Mouse (Mus musculus): ENCODE measurements at regions not wholly inside any gene's neighbourhood (a gene's known extent, or its start where the extent isn't known, plus 50 kb on each side); places are given as distances from the start of the nearest gene placed in this dataset.

GRCm38 (mm10) chr14:54098122-54098775 is 155.7 kb downstream of the Dad1 start:
- DNase-seq (ENCODE audit: low spot score): no peak

DNA sequence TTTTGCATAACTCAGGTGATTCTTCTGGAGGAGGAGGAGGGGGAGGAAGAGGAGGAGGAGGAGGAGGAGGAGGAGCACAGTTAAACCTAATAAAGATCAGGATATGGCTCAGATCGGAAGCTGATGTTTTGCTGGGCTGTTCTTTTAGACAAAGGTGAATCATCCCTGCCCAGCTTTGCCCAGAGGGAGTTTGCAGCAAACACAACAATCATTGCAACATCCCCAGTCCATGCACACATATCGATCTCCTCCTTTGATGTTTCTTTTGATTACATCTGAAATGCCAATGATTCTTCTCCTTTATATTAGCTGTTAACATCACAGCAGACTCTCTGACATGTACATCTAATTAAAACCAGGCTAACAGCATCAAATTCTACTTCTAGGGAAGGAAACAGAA is 156.9 kb downstream of the Dad1 start:
- no peak for DNase-seq (ENCODE audit: low spot score)

GRCm38 (mm10) chr14:54092444-54092843 is 161.5 kb downstream of the Dad1 start:
- DNase-seq (ENCODE audit: low spot score): no peak

- no peak for DNase-seq (ENCODE audit: low spot score)
Measured at GRCm38 (mm10) chr14:54086660-54087059, 167.2 kb downstream of the Dad1 start.

DNA sequence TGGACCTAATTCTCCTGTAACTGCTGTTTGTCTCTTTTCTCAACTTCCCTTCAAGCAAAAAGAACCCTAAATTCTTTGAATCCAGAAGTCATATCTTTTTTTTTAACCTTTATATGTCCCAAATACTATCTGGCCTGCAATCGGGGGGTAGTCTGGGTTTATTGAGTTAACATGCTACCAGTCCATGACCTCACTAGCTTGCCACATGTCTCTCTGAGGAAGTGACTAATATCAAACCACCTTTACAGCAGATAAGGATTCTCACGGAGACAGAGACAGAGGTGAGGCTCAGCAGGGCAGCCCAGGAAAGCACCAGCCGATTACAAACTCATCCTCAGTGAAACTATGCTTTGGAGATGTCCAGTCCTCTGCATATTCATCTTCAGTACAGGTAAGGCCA is 179.2 kb downstream of the Dad1 start:
- DNase-seq (ENCODE audit: low spot score): no peak

DNA sequence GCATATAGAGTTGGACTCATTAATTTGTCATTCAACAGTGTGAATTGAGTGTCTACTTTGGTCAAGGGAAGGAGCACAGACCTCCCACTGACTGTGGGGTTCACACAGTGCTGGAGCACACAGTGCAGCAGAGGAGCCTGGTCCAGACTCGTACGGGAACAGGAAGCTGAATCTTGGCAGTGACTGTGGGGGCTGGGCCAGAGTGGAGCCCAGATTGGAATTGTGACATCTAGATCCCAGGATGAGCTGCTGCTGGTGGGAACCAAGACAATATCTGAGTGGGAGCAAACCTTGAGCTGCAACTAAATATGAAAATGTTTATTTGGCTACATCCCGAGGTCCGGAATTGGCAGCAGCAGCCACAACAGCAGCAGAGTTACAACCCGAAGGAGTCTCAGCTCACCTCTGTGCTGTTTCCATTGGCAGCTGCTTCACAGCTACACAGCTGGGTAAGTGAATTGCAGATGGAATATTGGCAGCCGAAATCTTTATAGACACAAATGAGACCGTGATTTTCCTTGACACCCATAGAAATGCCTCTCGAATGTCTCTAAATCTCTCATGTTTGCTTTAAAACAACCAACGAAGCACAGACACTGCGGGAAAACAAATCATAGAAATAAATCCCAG is 181.5 kb downstream of the Dad1 start:
- no peak for DNase-seq (ENCODE audit: low spot score)

GRCm38 (mm10) chr14:54070240-54070639 is 183.7 kb downstream of the Dad1 start:
- no peak for DNase-seq (ENCODE audit: low spot score)

- no peak for DNase-seq (ENCODE audit: low spot score)
Measured at GRCm38 (mm10) chr14:54068684-54069083, 185.2 kb downstream of the Dad1 start.

DNA sequence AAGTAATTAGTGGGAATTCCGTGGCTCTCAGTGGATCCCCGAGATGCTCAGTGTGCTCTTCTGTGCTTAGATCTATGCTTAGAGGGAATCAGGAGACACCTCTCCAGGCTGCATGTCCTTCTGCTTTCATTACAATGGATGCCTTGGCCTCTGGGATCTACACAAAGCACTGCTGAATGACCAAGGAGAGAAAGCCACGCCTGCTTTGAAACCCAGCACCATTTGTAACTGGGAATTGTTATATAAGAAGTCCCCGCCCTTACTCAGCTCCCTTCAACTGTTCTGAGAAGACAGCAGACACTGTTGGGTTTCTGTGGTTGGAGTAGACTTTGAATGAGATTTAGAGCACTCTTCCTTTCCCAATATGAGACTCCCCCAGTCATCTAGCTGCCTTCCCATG is 188.4 kb downstream of the Dad1 start:
- no peak for DNase-seq (ENCODE audit: low spot score)

GRCm38 (mm10) chr14:54064541-54065402 is 189.1 kb downstream of the Dad1 start:
- DNase-seq (ENCODE audit: low spot score): peak; percentile 91

DNA sequence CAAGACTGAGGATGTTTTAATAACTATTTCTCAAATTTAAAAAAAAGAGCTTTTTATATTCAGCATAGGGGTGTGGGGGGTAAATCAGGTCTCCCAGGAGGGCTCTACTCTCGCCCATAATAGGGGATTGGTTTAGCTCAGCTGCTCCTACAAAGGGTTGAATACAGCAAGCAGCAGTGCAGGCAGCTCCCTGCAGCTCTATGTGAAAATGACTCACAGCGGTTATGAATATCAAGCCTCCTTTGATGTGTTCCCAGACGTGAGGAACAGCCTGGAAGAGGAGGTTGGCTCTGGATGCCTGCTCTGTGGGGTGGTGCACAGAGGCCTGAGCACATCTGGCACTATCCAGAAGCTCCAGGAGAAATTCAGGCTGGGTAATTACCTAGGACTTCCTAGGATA is 192.3 kb downstream of the Dad1 start:
- DNase-seq (ENCODE audit: low spot score): no peak

DNA sequence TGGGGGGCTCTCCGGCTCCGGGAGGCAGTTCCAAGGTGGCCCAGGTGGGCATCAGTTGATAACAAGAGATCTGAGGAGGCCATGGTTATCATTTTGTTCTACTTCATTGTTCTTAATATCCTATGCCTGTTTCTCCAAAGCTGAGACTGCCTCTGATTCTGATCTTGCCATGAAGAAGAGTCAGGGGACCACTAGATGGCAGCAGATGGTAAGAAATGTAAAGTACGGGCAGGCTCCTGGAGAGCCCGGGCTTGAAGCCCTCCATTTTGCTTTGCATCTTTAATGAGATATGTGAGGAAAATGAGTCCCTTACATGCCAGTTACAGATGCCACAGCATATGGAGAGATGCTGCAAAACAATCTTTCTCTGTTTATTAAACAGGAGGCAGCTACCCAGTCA is 194.1 kb downstream of the Dad1 start:
- DNase-seq (ENCODE audit: low spot score): peak; percentile 95

- DNase-seq (ENCODE audit: low spot score): no peak
Measured at GRCm38 (mm10) chr14:54059096-54059495, 194.8 kb downstream of the Dad1 start.

GRCm38 (mm10) chr14:54056691-54057090 is 197.2 kb downstream of the Dad1 start:
- DNase-seq (ENCODE audit: low spot score): no peak

DNA sequence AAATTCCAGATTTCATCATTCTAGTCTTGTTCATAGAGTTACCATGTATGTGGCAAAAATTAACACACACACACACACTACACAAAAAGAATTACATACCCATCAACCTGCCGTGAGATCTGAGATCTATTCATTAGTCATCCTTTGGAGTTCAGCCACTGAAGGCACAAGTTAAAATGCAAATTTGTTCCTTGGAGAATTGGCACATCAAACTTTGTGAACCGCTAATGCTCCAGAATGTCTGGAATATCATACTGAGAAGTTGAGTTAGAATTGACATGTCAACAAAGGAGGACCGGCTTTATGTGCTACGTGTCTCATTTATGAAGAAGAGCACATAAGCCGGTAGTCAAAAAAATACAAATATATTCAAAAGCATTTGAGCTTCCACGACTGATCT is 198.5 kb downstream of the Dad1 start:
- no peak for DNase-seq (ENCODE audit: low spot score)

DNA sequence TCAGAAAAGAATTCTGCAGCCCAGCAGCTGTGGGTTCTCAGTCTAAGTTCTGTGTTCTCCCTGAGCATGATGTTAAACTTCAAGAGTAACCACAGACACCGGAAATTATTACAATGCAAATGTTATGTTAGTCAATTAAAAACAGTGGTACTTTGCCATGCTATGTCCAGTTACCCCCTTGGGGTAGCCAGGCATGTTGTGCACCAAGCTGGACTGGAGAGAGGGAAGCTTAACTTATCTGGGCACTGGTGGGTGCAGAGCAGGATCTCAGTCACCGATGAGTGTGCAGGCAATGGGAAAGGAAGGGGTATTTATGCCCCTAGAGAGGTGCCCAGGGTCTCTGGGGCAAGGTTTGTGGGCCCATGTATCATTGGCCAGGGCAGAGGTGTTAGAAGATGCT is 211.6 kb downstream of the Dad1 start:
- no peak for DNase-seq (ENCODE audit: low spot score)

DNA sequence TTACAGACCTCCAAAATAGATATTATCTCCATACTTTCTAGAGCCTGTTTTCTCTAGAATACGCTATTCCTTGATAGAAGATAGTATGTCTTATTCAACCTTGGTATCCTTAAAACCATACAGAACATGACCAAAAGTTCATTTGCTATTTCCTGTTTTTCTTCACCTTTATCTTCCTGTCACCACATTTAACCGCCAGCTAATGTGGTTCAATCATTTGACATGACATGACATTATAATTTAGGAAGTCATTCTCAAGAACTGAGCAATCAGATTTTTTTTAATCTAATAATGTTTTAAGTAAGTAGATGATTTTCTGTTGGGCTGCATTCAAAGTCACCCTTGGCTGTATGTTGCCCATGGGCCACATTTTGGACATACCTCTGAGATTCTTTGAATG is 213.3 kb downstream of the Dad1 start:
- no peak for DNase-seq (ENCODE audit: low spot score)

DNA sequence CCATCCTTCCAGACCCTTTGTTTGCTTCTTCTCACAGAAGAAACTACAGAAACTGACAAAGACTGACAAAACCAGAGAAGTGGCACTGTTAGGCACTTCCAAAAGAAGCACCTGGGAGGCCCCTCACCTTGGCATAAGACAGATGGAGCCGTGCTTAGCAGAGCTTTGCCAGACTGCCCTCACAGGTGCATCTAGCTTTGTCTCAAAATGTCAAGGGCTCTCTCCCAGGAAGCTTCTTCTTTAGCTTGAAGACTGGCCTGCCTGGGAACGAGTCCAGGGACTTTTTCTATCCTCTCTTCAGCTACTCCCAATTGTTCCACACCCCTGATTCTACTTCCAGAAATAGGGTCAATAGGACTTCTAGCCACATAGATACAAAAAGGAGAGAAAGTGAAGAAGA is 219.4 kb downstream of the Dad1 start:
- no peak for DNase-seq (ENCODE audit: low spot score)

DNA sequence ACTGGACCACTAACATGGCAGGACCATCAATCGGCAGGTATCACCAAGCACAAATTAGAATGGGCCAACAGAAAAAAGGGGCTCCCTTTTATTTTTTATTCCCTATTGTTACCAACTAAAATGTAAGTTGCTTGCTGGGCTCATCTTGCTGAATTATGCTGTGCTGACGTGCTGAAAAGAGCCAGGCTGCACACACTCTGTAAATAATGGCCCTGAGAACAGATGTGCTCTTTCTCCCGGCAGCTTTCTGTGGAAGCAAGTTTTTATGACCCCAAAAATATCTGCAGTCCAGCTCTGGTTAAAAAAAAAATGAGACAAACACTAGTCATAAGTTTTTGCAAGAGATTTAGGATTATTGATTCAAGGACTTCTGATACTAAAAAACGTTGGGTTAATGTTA is 230.4 kb downstream of the Dad1 start:
- DNase-seq (ENCODE audit: low spot score): no peak

DNA sequence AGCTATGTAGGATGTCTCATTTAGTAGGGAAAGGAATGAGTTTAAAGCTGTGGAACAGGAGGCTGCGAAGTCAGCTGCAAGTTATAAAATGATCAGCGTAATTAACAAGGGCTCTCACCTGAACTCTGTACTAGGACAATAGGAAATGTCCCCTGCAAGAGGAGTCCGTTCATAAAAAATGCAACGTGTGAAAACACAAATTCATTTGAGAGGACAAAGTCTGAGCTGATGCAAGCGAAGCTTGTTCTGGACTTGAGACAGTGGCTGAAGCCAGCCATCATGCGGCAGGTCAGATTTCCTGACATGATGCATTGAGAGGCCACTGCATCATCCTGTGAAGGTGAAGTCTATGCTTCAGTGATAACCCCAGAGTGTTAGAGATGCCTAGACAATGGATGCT is 232.5 kb downstream of the Dad1 start:
- DNase-seq (ENCODE audit: low spot score): no peak

DNA sequence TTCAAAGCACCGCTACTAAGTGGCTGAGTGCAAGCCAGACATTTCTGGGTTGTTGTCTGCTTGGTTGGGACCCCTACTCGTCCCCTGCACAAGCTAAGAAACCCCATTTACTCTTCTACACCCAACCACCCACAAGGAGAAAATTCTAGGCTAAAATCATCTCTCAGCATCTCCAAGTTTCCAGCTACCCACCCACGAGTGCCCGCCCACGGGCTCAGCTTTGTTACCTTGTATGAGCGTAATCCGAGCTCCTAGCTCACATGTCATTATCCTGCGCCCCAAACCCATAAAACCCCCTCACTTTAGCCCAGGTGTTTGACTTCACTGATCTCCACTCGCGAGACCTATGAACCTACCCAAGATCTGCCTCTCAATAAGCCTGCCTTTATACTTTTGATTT is 239.3 kb downstream of the Dad1 start:
- no peak for DNase-seq (ENCODE audit: low spot score)

DNA sequence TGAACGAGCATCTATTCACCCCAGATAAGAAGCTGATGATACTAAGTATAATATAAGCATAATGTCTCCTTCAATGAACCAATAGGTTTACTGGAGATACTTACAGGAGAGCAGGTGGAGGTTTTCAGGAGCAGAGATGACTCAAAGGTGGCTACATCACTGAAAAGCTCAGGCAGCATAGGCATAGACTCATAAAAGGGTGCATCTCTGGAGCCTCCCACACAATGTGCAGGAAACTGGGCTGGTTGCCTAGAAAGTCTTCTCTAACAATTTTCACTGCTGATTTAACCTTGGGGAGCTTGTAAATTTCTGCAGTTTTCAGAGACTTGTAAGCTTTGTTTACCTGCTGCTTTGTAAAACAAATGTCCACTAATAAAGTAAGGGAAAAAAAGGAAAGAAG is 251.8 kb downstream of the Dad1 start:
- no peak for DNase-seq (ENCODE audit: low spot score)

GRCm38 (mm10) chr14:54000527-54000926 is 253.4 kb downstream of the Dad1 start:
- no peak for DNase-seq (ENCODE audit: low spot score)
